Mouse (Mus musculus) olfactory bulb, adult 2 months (tissue): Measurements from ENCODE around the gene Sema5a.

ENCODE experiments used
- CTCF ChIP-seq: fragments of 200-500 bp; IDR thresholded peaks from 2 replicates; pipeline ENCODE4 v1.5.1; 2012; ENCODE audit warnings: low read depth, mild to moderate bottlenecking, low read length, moderate library complexity; ENCODE audit not compliant: insufficient read depth
- POLR2A ChIP-seq: fragments of 200-500 bp; IDR thresholded peaks from 2 replicates; pipeline ENCODE4 v1.6.1; 2012; ENCODE audit warnings: mild to moderate bottlenecking, low read depth, low read length, moderate library complexity; ENCODE audit not compliant: insufficient read depth

GRCm38 (mm10) chr15:32263651-32264050, 19.0 kb downstream of the Sema5a start:
- TF ChIP-seq CTCF (no peak), POLR2A (no peak)
